Mouse (Mus musculus) liver, embryonic 18 days (tissue): Measurements from ENCODE around the gene Cnnm2. TPM values are rescaled to one million over a fixed set of nuclear protein-coding genes. Genes with fewer than 3 reads are reported as not detected.

ENCODE experiments used
- polyA plus RNA-seq: library from polyadenylated mRNA; depleted of rRNA; stranded (reverse); fragments of >200 nt; gene quantifications from 2 replicates; pipeline ENCODE4 v1.2.3, GENCODE M21; 2012; rRNA removed

Gene Cnnm2
- polyA plus RNA-seq = 1.6 and 1.8 TPM in 2 replicates

DNA sequence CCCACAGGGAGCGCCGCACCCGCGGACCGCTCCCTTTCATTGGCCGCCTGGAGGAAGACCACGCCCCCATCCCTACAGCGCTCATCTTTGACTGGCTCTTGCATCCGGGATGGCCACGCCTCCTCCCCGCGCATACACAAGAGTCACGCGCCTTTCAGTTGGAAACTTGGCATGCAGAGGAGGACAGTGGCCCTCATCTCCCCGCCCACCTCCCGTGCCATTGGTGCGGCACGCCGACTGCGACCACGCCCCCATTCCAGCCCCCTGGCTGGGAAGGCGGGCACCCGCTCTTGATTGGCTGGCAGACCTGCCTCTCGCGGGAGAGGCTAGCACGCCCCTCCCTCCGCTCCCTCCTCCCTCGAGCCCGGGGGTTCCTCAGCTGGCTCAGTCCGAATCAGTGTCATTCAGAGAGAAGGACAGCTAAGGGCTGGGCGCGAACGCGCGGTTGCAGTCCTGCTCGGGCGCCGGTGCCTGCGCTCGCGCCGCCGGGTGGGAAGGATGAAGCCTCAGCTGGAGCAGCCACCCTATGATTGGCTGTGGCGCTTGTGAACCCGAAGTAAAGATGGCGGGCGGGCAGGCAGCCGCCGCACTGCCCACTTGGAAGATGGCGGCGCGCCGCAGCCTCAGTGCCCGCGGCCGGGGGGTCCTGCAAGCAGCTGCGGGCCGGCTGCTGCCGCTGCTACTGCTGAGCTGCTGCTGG lies at the start of gene Cnnm2:
Gene Cnnm2 (plus strand): TSS at position 350 of the 700 bp plus-strand sequence.

Other genes with a start within 250 kb of the Cnnm2 start
- gene Arl3, start 188.4 kb upstream of the Cnnm2 start, polyA plus RNA-seq = 28.4 and 30.0 TPM in 2 replicates
- gene Sfxn2, start 188.2 kb upstream of the Cnnm2 start, polyA plus RNA-seq = 19.3 and 21.4 TPM in 2 replicates
- gene Wbp1l, start 162.5 kb upstream of the Cnnm2 start, polyA plus RNA-seq = 33.3 and 43.3 TPM in 2 replicates
- gene Cyp17a1, start 88.4 kb upstream of the Cnnm2 start, polyA plus RNA-seq = 7.6 and 8.7 TPM in 2 replicates
- 2.8 and 3.0 TPM in 2 replicates for gene Borcs7, start 71.7 kb upstream of the Cnnm2 start, polyA plus RNA-seq
- gene As3mt, start 54.1 kb upstream of the Cnnm2 start, polyA plus RNA-seq = 13.2 and 13.3 TPM in 2 replicates